Mouse (Mus musculus) central nervous system, embryonic 18 days (tissue): ENCODE data around the gene Dpep3. TPM values are rescaled to one million over a fixed set of nuclear protein-coding genes. Genes with fewer than 3 reads are reported as not detected.

Source experiments
- polyA plus RNA-seq: library from polyadenylated mRNA; depleted of rRNA; stranded (reverse); fragments of >200 nt; gene quantifications from 2 replicates; pipeline ENCODE4 v1.2.3, GENCODE M21; 2012; rRNA removed

Gene Dpep3
- not detected in 2 replicates for polyA plus RNA-seq

DNA sequence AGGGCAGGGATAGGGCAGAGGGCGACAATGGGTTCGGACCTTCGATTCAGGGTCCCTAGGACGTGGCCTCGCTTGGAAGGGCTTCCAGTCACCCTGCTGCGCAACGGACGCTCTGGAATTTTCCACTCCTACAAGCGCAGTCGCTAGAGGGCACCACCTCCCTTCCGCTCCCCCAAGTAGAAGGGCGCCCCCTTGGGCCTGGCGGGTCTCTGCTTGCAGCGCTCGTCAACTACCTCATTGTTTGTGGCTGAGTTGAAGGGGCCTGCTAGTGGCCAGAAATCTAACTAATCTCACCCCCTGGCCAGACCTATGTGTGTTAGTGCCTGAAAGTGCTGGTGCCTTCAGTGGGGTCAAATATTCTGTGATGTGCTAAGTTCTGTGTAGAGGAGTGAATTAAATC, at the start of gene Dpep3:
Gene Dpep3, minus strand, starts transcription at position 105 of the 400 bp plus-strand sequence.

GRCm38 (mm10) chr8:106011643-106011986, 32.4 kb upstream of the Dpep3 start, which contains the start of gene Ddx28:
Gene Ddx28 (minus strand): TSS chr8:106011882.

GRCm38 (mm10) chr8:106005875-106006274, 26.6 kb upstream of the Dpep3 start, which contains the start of gene Dpep2nb:
Gene Dpep2nb (minus strand): TSS chr8:106005975.

GRCm38 (mm10) chr8:105990856-105991387, 11.7 kb upstream of the Dpep3 start, which contains the start of gene Dus2:
Gene Dus2 (plus strand): TSS chr8:105991337.

DNA sequence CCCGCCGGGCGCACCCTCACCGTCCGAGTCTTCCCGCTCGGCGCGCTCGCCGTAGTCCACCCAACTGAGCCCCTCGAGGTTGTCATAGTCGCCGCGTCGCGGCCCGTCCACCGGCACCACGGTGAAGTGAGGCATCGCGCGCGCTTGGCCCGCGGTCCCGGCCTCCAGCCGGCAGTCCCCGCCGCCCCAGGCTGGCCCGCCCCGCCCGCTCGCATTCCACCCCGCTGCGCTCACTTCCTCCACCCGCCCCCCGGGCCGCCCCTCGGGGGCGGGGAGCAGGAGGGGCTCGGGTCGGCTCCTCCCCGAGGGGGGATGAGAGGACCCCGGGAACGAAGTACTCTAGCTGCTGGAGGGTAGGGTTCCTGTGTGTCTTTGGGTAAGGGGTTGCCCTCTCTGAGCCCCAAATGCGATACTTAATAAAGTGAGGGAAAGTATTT, 13.3 kb downstream of the Dpep3 start, which contains the start of gene Slc12a4:
Gene Slc12a4, minus strand, starts transcription at position 193 of the 437 bp plus-strand sequence.

GRCm38 (mm10) chr8:105943321-105943739, 35.9 kb downstream of the Dpep3 start, which contains the start of gene Lcat:
Gene Lcat (minus strand): TSS chr8:105943382.

DNA sequence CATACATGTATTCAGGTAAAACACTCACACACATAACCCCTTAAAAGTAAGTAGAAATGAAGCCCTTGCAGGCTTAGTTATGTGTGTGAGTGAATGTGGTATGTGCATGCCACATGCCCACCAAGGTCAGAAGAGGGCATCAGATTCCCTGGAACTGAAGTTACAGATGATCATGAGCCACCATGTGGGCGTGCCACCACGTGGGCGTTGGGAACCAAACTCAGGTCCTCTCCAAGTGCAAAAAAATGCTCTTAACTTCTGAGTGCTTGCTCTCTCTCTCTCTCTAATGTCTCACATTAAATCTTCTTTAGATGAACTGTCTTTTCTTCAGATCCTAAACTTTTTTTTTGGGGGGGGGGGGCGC, 40.9 kb downstream of the Dpep3 start, which contains the start of gene Psmb10:
Gene Psmb10, minus strand, starts transcription at position 139 of the 364 bp plus-strand sequence.

DNA sequence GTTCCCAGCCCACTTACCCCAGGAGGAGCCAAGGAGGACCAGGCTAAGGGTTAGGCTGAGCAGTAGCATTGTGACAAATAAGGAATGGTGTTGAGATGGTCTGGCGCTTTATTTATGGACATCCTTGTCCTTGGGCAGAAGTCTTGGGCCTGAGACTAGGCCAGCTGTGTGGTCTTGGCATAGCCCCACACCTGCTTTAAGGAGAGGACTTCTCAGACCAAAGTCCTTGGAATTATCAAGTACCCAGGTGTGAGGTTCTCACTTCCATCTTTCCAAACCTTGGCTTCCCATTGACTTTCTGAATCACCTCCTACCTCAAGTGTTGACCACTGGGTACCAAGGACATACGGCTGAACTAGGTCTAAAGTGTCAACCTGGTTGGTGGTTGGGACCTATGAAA, 45.5 kb downstream of the Dpep3 start, which contains the start of gene Ctrl:
Gene Ctrl, minus strand, starts transcription at position 101 of the 400 bp plus-strand sequence.

Other genes starting within 250 kb of the Dpep3 start
- 51.6 and 57.3 TPM in 2 replicates for gene Gfod2, start 220.8 kb downstream of the Dpep3 start, polyA plus RNA-seq
- gene Ranbp10, start 152.1 kb downstream of the Dpep3 start, polyA plus RNA-seq, result 28.2 and 30.4 TPM in 2 replicates
- gene Tsnaxip1, start 151.7 kb downstream of the Dpep3 start, polyA plus RNA-seq, result 0.36 and 0.80 TPM in 2 replicates
- gene Cenpt, start 126.2 kb downstream of the Dpep3 start, polyA plus RNA-seq, result 81.1 and 83.5 TPM in 2 replicates
- gene Thap11, start 124.3 kb downstream of the Dpep3 start, polyA plus RNA-seq, result 59.8 and 61.2 TPM in 2 replicates
- gene Nutf2, start 118.8 kb downstream of the Dpep3 start, polyA plus RNA-seq, result 148 and 151 TPM in 2 replicates
- 62.0 and 67.9 TPM in 2 replicates for gene Edc4, start 98.5 kb downstream of the Dpep3 start, polyA plus RNA-seq
- gene Nrn1l, start 85.9 kb downstream of the Dpep3 start, polyA plus RNA-seq, result 1.1 and 1.2 TPM in 2 replicates
- gene Pskh1, start 79.0 kb downstream of the Dpep3 start, polyA plus RNA-seq, result 14.1 and 14.4 TPM in 2 replicates
- 8.4 and 9.0 TPM in 2 replicates for gene Ctrl, start 45.6 kb downstream of the Dpep3 start, polyA plus RNA-seq
- 70.5 and 78.9 TPM in 2 replicates for gene Psmb10, start 41.0 kb downstream of the Dpep3 start, polyA plus RNA-seq
- 4.7 and 6.6 TPM in 2 replicates for gene Lcat, start 36.0 kb downstream of the Dpep3 start, polyA plus RNA-seq
- 18.2 and 18.9 TPM in 2 replicates for gene Slc12a4, start 13.3 kb downstream of the Dpep3 start, polyA plus RNA-seq
- 29.5 and 29.7 TPM in 2 replicates for gene Dus2, start 11.9 kb upstream of the Dpep3 start, polyA plus RNA-seq
- gene Dpep2nb, start 26.5 kb upstream of the Dpep3 start, polyA plus RNA-seq, result not detected in 2 replicates
- 13.8 and 13.9 TPM in 2 replicates for gene Ddx28, start 32.5 kb upstream of the Dpep3 start, polyA plus RNA-seq
- 7.8 and 8.4 TPM in 2 replicates for gene Nfatc3, start 79.4 kb upstream of the Dpep3 start, polyA plus RNA-seq
- gene Esrp2, start 157.5 kb upstream of the Dpep3 start, polyA plus RNA-seq, result 0.13 and 0.41 TPM in 2 replicates
- gene Pla2g15, start 171.0 kb upstream of the Dpep3 start, polyA plus RNA-seq, result 16.0 and 16.2 TPM in 2 replicates
- 45.3 and 46.0 TPM in 2 replicates for gene Slc7a6, start 189.4 kb upstream of the Dpep3 start, polyA plus RNA-seq
- 35.6 and 38.6 TPM in 2 replicates for gene Slc7a6os, start 231.5 kb upstream of the Dpep3 start, polyA plus RNA-seq
- 42.0 and 42.3 TPM in 2 replicates for gene Prmt7, start 231.5 kb upstream of the Dpep3 start, polyA plus RNA-seq